Mouse (Mus musculus) bone marrow macrophage, adult 2 months (primary cell): ENCODE results near the gene Mcoln2.

Experiments
- CTCF ChIP-seq: IDR thresholded peaks from 2 replicates; pipeline ENCODE4 v1.5.1; 2012; ENCODE audit warnings: low read depth, mild to moderate bottlenecking, low read length, moderate library complexity
- POLR2A ChIP-seq: IDR thresholded peaks from 2 replicates; pipeline ENCODE4 v1.6.1; 2012; ENCODE audit warnings: mild to moderate bottlenecking, low read depth, low read length, borderline replicate concordance

- TF ChIP-seq CTCF (no peak), POLR2A (no peak)
These were observed 54.7 kb downstream of the Mcoln2 start for GRCm38 (mm10) chr3:146204375-146204774.
